Mouse (Mus musculus) left cerebral cortex, postnatal 36 days (tissue): ENCODE results near the gene H2-DMb1. TPM values are rescaled to one million over a fixed set of nuclear protein-coding genes. Genes with fewer than 3 reads are reported as not detected.

Experiments
- DNase-seq, 2 experiments: peaks; one replicate each; pipeline ENCODE4 v3.0.0; 2021 to 2022; ENCODE audit warnings: low spot score in 2 of 2, mixed read lengths in 1 of 2
- intact Hi-C: fragments of 180-260 bp; cut with DNase I; formaldehyde crosslinking; loops from one replicate; pipeline ENCODE4 v1.15.1; 2025
- total RNA-seq, 2 experiments: library from RNA; stranded (reverse); gene quantifications; 2 replicates each; pipeline ENCODE4 v1.2.3; 2021

The H2-DMb1 gene
- total RNA-seq, 2 experiments from 2014 or later: 0.94 to 1.1 TPM

GRCm38 (mm10) chr17:34203444-34203843 is 50.6 kb downstream of the H2-DMb1 start, which contains the start of gene Tap2:
TSS of gene Tap2 (plus strand) at chr17:34203527.
- no peak for DNase-seq
- intact Hi-C loops: no loop called here

- intact Hi-C loops: loop anchor here (2.0 kb wide), 1 partner anchor 34 kb away; no protein-coding TSS in a partner anchor
- peak; percentile 75 to 82 for DNase-seq
Measured at GRCm38 (mm10) chr17:34204303-34205010, 51.6 kb downstream of the H2-DMb1 start.

GRCm38 (mm10) chr17:34205021-34205745 is 52.3 kb downstream of the H2-DMb1 start:
- intact Hi-C loops: loop anchor here (2.0 kb wide), 1 partner anchor 34 kb away; no protein-coding TSS in a partner anchor
- DNase-seq: no peak

GRCm38 (mm10) chr17:34205746-34206176 is 52.9 kb downstream of the H2-DMb1 start:
- DNase-seq: no peak
- intact Hi-C loops: loop anchor here (2.0 kb wide), 1 partner anchor 35 kb away; no protein-coding TSS in a partner anchor

GRCm38 (mm10) chr17:34206731-34207130 is 53.9 kb downstream of the H2-DMb1 start:
- no peak for DNase-seq
- intact Hi-C loops: no loop called here

GRCm38 (mm10) chr17:34207456-34207855 is 54.6 kb downstream of the H2-DMb1 start:
- intact Hi-C loops: no loop called here
- no peak for DNase-seq

GRCm38 (mm10) chr17:34207866-34208265 is 55.0 kb downstream of the H2-DMb1 start:
- no peak for DNase-seq
- intact Hi-C loops: no loop called here

GRCm38 (mm10) chr17:34208421-34208820 is 55.5 kb downstream of the H2-DMb1 start:
- no peak for DNase-seq
- intact Hi-C loops: no loop called here

- intact Hi-C loops: no loop called here
- no peak for DNase-seq
Measured at GRCm38 (mm10) chr17:34209680-34210079, 56.8 kb downstream of the H2-DMb1 start.

Other genes with a start within 250 kb of the H2-DMb1 start
- under 1 TPM; 0.70 to 0.96 TPM for gene Platr17, start 247.9 kb upstream of the H2-DMb1 start, total RNA-seq
- gene Daxx, start 243.7 kb upstream of the H2-DMb1 start, total RNA-seq: 10 to 100 TPM; 29.9 to 32.9 TPM
- 10 to 100 TPM; 35.0 to 38.3 TPM for gene Tapbp, start 237.2 kb upstream of the H2-DMb1 start, total RNA-seq
- gene Zbtb22, start 237.2 kb upstream of the H2-DMb1 start, total RNA-seq: 10 to 100 TPM; 29.4 to 40.1 TPM
- 10 to 100 TPM; 46.9 to 71.0 TPM for gene Rgl2, start 223.5 kb upstream of the H2-DMb1 start, total RNA-seq
- gene Pfdn6, start 212.7 kb upstream of the H2-DMb1 start, total RNA-seq: 10 to 100 TPM; 96.1 to 98.3 TPM
- gene Wdr46, start 212.4 kb upstream of the H2-DMb1 start, total RNA-seq: 10 to 100 TPM; 12.6 to 15.0 TPM
- gene B3galt4, start 201.6 kb upstream of the H2-DMb1 start, total RNA-seq: 1 to 10 TPM; 5.5 to 6.7 TPM
- 10 to 100 TPM; 84.5 to 87.0 TPM for gene Vps52, start 197.3 kb upstream of the H2-DMb1 start, total RNA-seq
- 100 to 1,000 TPM; 291 to 302 TPM for gene Rps18, start 197.1 kb upstream of the H2-DMb1 start, total RNA-seq
- gene H2-K1, start 152.7 kb upstream of the H2-DMb1 start, total RNA-seq: 10 to 100 TPM; 17.2 to 19.3 TPM
- gene Ring1, start 128.4 kb upstream of the H2-DMb1 start, total RNA-seq: 10 to 100 TPM; 33.5 to 35.9 TPM
- 10 to 100 TPM; 35.7 to 36.6 TPM for gene H2-Ke6, start 125.0 kb upstream of the H2-DMb1 start, total RNA-seq
- 100 to 1,000 TPM; 101 to 105 TPM for gene Slc39a7, start 121.4 kb upstream of the H2-DMb1 start, total RNA-seq
- gene Rxrb, start 121.3 kb upstream of the H2-DMb1 start, total RNA-seq: 10 to 100 TPM; 81.9 to 87.8 TPM
- gene Col11a2, start 113.6 kb upstream of the H2-DMb1 start, total RNA-seq: 10 to 100 TPM; 15.1 to 16.3 TPM
- under 1 TPM in 1 of 2 experiments, not detected in 1; 0.79 TPM for gene H2-Oa, start 60.7 kb upstream of the H2-DMb1 start, total RNA-seq
- gene H2-DMa, start 33.5 kb upstream of the H2-DMb1 start, total RNA-seq: 10 to 100 TPM; 26.1 to 28.5 TPM
- 100 to 1,000 TPM; 183 to 189 TPM for gene Brd2, start 30.4 kb upstream of the H2-DMb1 start, total RNA-seq
- under 1 TPM; 0.59 to 0.93 TPM for gene H2-DMb2, start 9.8 kb upstream of the H2-DMb1 start, total RNA-seq
- 1 to 10 TPM; 1.9 to 2.0 TPM for gene Tap1, start 34.5 kb downstream of the H2-DMb1 start, total RNA-seq
- gene Psmb9, start 34.7 kb downstream of the H2-DMb1 start, total RNA-seq: 1 to 10 TPM in 1 of 2 experiments, under 1 TPM in 1; 0.77 to 1.1 TPM
- gene Psmb8, start 44.6 kb downstream of the H2-DMb1 start, total RNA-seq: 1 to 10 TPM; 2.1 to 3.4 TPM
- 1 to 10 TPM; 6.6 to 7.7 TPM for gene Tap2, start 50.5 kb downstream of the H2-DMb1 start, total RNA-seq
- gene H2-Ob, start 85.8 kb downstream of the H2-DMb1 start, total RNA-seq: not detected
- gene H2-Ab1, start 104.6 kb downstream of the H2-DMb1 start, total RNA-seq: 1 to 10 TPM; 1.9 to 2.5 TPM
- gene H2-Aa, start 134.8 kb downstream of the H2-DMb1 start, total RNA-seq: 1 to 10 TPM; 2.6 to 3.4 TPM
- 1 to 10 TPM; 2.7 to 2.9 TPM for gene H2-Eb1, start 152.8 kb downstream of the H2-DMb1 start, total RNA-seq
- not detected for gene H2-Eb2, start 172.6 kb downstream of the H2-DMb1 start, total RNA-seq
- gene Btnl2, start 201.8 kb downstream of the H2-DMb1 start, total RNA-seq: under 1 TPM; 0.50 to 0.74 TPM
- gene Btnl1, start 224.1 kb downstream of the H2-DMb1 start, total RNA-seq: not detected
- 1 to 10 TPM; 4.1 TPM for gene BC051142, start 245.7 kb downstream of the H2-DMb1 start, total RNA-seq